Comparison of ENCODE assay signal across 1 mouse cellular context in genomic region chr8:84937620-84938485, GRCm38 (mm10).
TF ChIP-seq lines count a peak whose summit lies in the region.

No protein-coding gene starts in this region.

TF ChIP-seq in MEL, 35 proteins besides CTCF, POLR2A, EP300 and RAD21 (continued from another document):
- TF ChIP-seq MYB (IDR thresholded peaks at IDR 0.05; ENCODE audit: low read depth, low read length): no peak
- TF ChIP-seq USF1 (IDR thresholded peaks at IDR 0.05; ENCODE audit: low read depth, low read length): no peak
- TF ChIP-seq UBTF (IDR thresholded peaks at IDR 0.05; ENCODE audit: borderline replicate concordance, insufficient read depth, low read depth, low read length): no peak
- TF ChIP-seq GATA1 (IDR thresholded peaks at IDR 0.05; ENCODE audit: low read depth, low read length): 0 out of 2 replicates have a peak, but pooled peaks have one; percentile 16
- TF ChIP-seq MYC (IDR thresholded peaks at IDR 0.05; ENCODE audit: low read depth, low read length): no peak
